Mouse (Mus musculus) liver, adult 2 months (tissue): ENCODE measurements around the gene Ccl24. TPM values are rescaled to one million over a fixed set of nuclear protein-coding genes. Genes with fewer than 3 reads are reported as not detected.
"Not testable (repeated sequence)": the region's sequence is repeated elsewhere in the genome, so short reads cannot be mapped to it uniquely, and the experiment has no call there.

Experiments used
- DNase-seq: peaks from one replicate; pipeline ENCODE4 v3.0.0-alpha.2; 2011; ENCODE audit warnings: low read depth, low spot score; ENCODE audit errors: extremely low read depth
- H3K27ac ChIP-seq: fragments of 200-500 bp; replicated peaks from 2 replicates; pipeline ENCODE4 v1.5.1; 2012; ENCODE audit warnings: low read depth, mild to moderate bottlenecking, control low read depth, inconsistent platforms, low read length; ENCODE audit not compliant: insufficient read depth
- H3K27me3 ChIP-seq: fragments of 200-500 bp; 2 replicates; pipeline ENCODE4 v1.6.1; 2012; ENCODE audit warnings: mild to moderate bottlenecking, moderate library complexity, low read length, inconsistent platforms; ENCODE audit not compliant: control insufficient read depth, insufficient read depth
- H3K36me3 ChIP-seq: fragments of 200-500 bp; 2 replicates; pipeline ENCODE4 v1.6.1; 2012; ENCODE audit warnings: low read length, inconsistent platforms; ENCODE audit not compliant: control insufficient read depth, insufficient read depth
- H3K4me1 ChIP-seq: fragments of 200-500 bp; 2 replicates; pipeline ENCODE4 v1.6.1; 2011; ENCODE audit warnings: low read length; ENCODE audit not compliant: control insufficient read depth, insufficient read depth
- H3K4me3 ChIP-seq: fragments of 200-500 bp; 2 replicates; pipeline ENCODE4 v1.5.1; 2011; ENCODE audit warnings: low read depth, mild to moderate bottlenecking, control low read depth, low read length, moderate library complexity; ENCODE audit not compliant: insufficient read depth
- H3K79me2 ChIP-seq: fragments of 200-500 bp; 2 replicates; pipeline ENCODE4 v1.6.1; 2012; ENCODE audit warnings: inconsistent platforms, mild to moderate bottlenecking, low read length, moderate library complexity; ENCODE audit not compliant: control insufficient read depth, insufficient read depth
- H3K9ac ChIP-seq: fragments of 200-500 bp; 2 replicates; pipeline ENCODE4 v1.6.1; 2012; ENCODE audit warnings: low read depth, mild to moderate bottlenecking, control low read depth, inconsistent platforms, low read length
- CTCF ChIP-seq: fragments of 200-500 bp; IDR thresholded peaks from 2 replicates; pipeline ENCODE4 v1.5.1; 2011; ENCODE audit warnings: low read depth, low read length, control low read depth
- POLR2A ChIP-seq: fragments of 200-500 bp; IDR thresholded peaks from 2 replicates; pipeline ENCODE4 v1.6.1; 2011; ENCODE audit warnings: low read length, control low read depth; ENCODE audit not compliant: insufficient read depth; ENCODE audit errors: extremely low read depth
- WGBS: fragments of 180-500 bp; shearing (Covaris S2); methylation state at CpG from one replicate; pipeline ENCODE4 v1.1.7; 2018; 5-methylcytosine and 5-hydroxymethylcytosine counted together
- polyA plus RNA-seq: library from polyadenylated mRNA; depleted of rRNA; stranded (reverse); fragments of >200 nt; gene quantifications from 2 replicates; pipeline ENCODE4 v1.2.3, GENCODE M21; 2012; rRNA removed
- total RNA-seq: library from RNA; depleted of rRNA; stranded (reverse); fragments of >200 nt; gene quantifications from 2 replicates; pipeline ENCODE4 v1.2.3, GENCODE M21; 2014; rRNA removed

Ccl24 gene
- 3.7 and 8.2 TPM in 2 replicates for total RNA-seq
- 1.8 and 5.3 TPM in 2 replicates for polyA plus RNA-seq

- TF ChIP-seq CTCF (no peak), POLR2A (no peak)
- Histone ChIP-seq H3K79me2 (no peaks in the 10 kb centered on the region), H3K4me3 (peak within 1 kb of the TSS; percentile 43), H3K9ac (no peak within 1 kb of the TSS), H3K4me1 (no peaks in the 10 kb centered on the region), H3K27me3 (no peaks in the 10 kb centered on the region), H3K36me3 (no peaks in the 10 kb centered on the region), H3K27ac (peak within 1 kb of the TSS; percentile 35; the same call in 1 of the 2 replicates)
- WGBS, result 76% methylated on average over 6 of the region's 6 CpGs
- peak; percentile 42 for DNase-seq
Measured at GRCm38 (mm10) chr5:135573006-135573405, at the start of gene Ccl24. Gene Ccl24 (minus strand): TSS chr5:135573049.

- TF ChIP-seq CTCF (no peak), POLR2A (no peak)
- H3K4me1 ChIP-seq, result no peaks in the 10 kb centered on the region
- no peak overlapping the region for H3K4me3 ChIP-seq
- no peak overlapping the region for H3K9ac ChIP-seq
- no peaks in the 10 kb centered on the region for H3K27me3 ChIP-seq
- no peaks in the 10 kb centered on the region for H3K79me2 ChIP-seq
- DNase-seq, result no peak
- 84% methylated on average over 10 of the region's 10 CpGs for WGBS
- H3K36me3 ChIP-seq, result no peaks in the 10 kb centered on the region
- H3K27ac ChIP-seq, result no peak overlapping the region
Measured at GRCm38 (mm10) chr5:135621725-135622124, 48.9 kb upstream of the Ccl24 start.

- H3K4me1 ChIP-seq, result no peaks in the 10 kb centered on the region
- H3K27ac ChIP-seq, result no peak overlapping the region
- WGBS, result 89% methylated on average over 9 of the region's 9 CpGs
- H3K9ac ChIP-seq, result no peak overlapping the region
- no peaks in the 10 kb centered on the region for H3K36me3 ChIP-seq
- H3K27me3 ChIP-seq, result no peaks in the 10 kb centered on the region
- DNase-seq, result no peak
- no peak overlapping the region for H3K4me3 ChIP-seq
- TF ChIP-seq CTCF, result no peak
- TF ChIP-seq POLR2A, result no peak
- H3K79me2 ChIP-seq, result no peaks in the 10 kb centered on the region
Measured at GRCm38 (mm10) chr5:135620526-135620925, 47.7 kb upstream of the Ccl24 start.

- not testable (repeated sequence) for H3K36me3 ChIP-seq, H3K79me2 ChIP-seq, H3K4me3 ChIP-seq, H3K4me1 ChIP-seq, DNase-seq, H3K27ac ChIP-seq, H3K9ac ChIP-seq, H3K27me3 ChIP-seq
- WGBS, result 84% methylated on average over 10 of the region's 10 CpGs
Measured at GRCm38 (mm10) chr5:135619741-135620140, 46.9 kb upstream of the Ccl24 start.

GRCm38 (mm10) chr5:135609794-135610193 lies 36.9 kb upstream of the Ccl24 start:
- Histone ChIP-seq H3K9ac (no peak overlapping the region), H3K36me3 (no peaks in the 10 kb centered on the region), H3K79me2 (no peaks in the 10 kb centered on the region), H3K27me3 (no peaks in the 10 kb centered on the region; the same call in 1 of the 2 replicates), H3K4me1 (no peaks in the 10 kb centered on the region), H3K27ac (no peak overlapping the region), H3K4me3 (no peak overlapping the region)
- TF ChIP-seq POLR2A (no peak), CTCF (no peak)
- WGBS, result 85% methylated on average over 4 of the region's 4 CpGs
- no peak for DNase-seq

- WGBS, result 75% methylated on average over 1 of the region's 1 CpGs
- Histone ChIP-seq H3K27me3 (no peaks in the 10 kb centered on the region; the same call in 1 of the 2 replicates), H3K79me2 (no peaks in the 10 kb centered on the region), H3K4me3 (no peak overlapping the region), H3K27ac (no peak overlapping the region), H3K4me1 (no peaks in the 10 kb centered on the region), H3K36me3 (no peaks in the 10 kb centered on the region), H3K9ac (no peak overlapping the region)
- no peak for DNase-seq
- no peak for TF ChIP-seq POLR2A
- TF ChIP-seq CTCF, result no peak
Measured at GRCm38 (mm10) chr5:135607581-135607980, 34.7 kb upstream of the Ccl24 start.

- not testable (repeated sequence) for H3K79me2 ChIP-seq, H3K27me3 ChIP-seq, H3K9ac ChIP-seq, H3K27ac ChIP-seq, H3K4me1 ChIP-seq, H3K4me3 ChIP-seq, DNase-seq, H3K36me3 ChIP-seq
- no CpG with 5 or more reads among the region's 1 CpGs for WGBS
Measured at GRCm38 (mm10) chr5:135606717-135607116, 33.9 kb upstream of the Ccl24 start.

GRCm38 (mm10) chr5:135604643-135605042 lies 31.8 kb upstream of the Ccl24 start:
- DNase-seq, H3K4me1 ChIP-seq, H3K36me3 ChIP-seq, H3K4me3 ChIP-seq, H3K27me3 ChIP-seq, H3K9ac ChIP-seq, H3K79me2 ChIP-seq, H3K27ac ChIP-seq: not testable (repeated sequence)
- WGBS, result no CpG with 5 or more reads among the region's 1 CpGs
